Mouse (Mus musculus): Measurements from ENCODE around the gene Pla2g3. TPM values are rescaled to one million over a fixed set of nuclear protein-coding genes. Genes with fewer than 3 reads are reported as not detected.

Pla2g3 gene
- polyA plus RNA-seq (2016; fragmentation: Nextera tagmentation; extraction: Ambion mirVana) = 0.21 and 0.70 TPM in 2 replicates

GRCm38 (mm10) chr11:3487952-3488570, at the start of gene Pla2g3:
Gene Pla2g3 (plus strand): TSS chr11:3488284.
- no peaks in the 10 kb centered on the region for H3K36me3 ChIP-seq
- 28% methylated on average over 11 of the region's 11 CpGs for WGBS
- no peak for DNase-seq (ENCODE audit: low spot score)
- 0 out of 2 replicates have a peak, but pooled peaks cover 3% of the 10 kb centered on the region for H3K27me3 ChIP-seq (ENCODE audit: insufficient read depth, poor library complexity, severe bottlenecking)
- H3K27ac ChIP-seq = no peak within 1 kb of the TSS
- peaks cover 16% of the 10 kb centered on the region for H3K4me1 ChIP-seq
- H3K9me3 ChIP-seq = no peaks in the 10 kb centered on the region
- H3K4me3 ChIP-seq = no peak within 1 kb of the TSS

- H3K4me3 ChIP-seq = no peak overlapping the region
- H3K27me3 ChIP-seq (ENCODE audit: insufficient read depth, poor library complexity, severe bottlenecking) = no peaks in the 10 kb centered on the region
- DNase-seq (ENCODE audit: low spot score) = no peak
- H3K27ac ChIP-seq = no peak overlapping the region
- H3K9me3 ChIP-seq = no peaks in the 10 kb centered on the region
- H3K36me3 ChIP-seq = no peaks in the 10 kb centered on the region
- peaks cover 6% of the 10 kb centered on the region; the same call in 1 of the 2 replicates for H3K4me1 ChIP-seq
These were observed 46.2 kb upstream of the Pla2g3 start for GRCm38 (mm10) chr11:3441696-3442443.

- no peak for DNase-seq (ENCODE audit: low spot score)
- Histone ChIP-seq H3K4me1 (peaks cover 6% of the 10 kb centered on the region; the same call in 1 of the 2 replicates), H3K27ac (no peak overlapping the region), H3K27me3 (ENCODE audit: insufficient read depth, poor library complexity, severe bottlenecking) (no peaks in the 10 kb centered on the region), H3K9me3 (no peaks in the 10 kb centered on the region), H3K36me3 (no peaks in the 10 kb centered on the region), H3K4me3 (no peak overlapping the region)
- WGBS = 65% methylated on average over 4 of the region's 4 CpGs
These were observed 45.4 kb upstream of the Pla2g3 start for GRCm38 (mm10) chr11:3442677-3443076.

- no peak for DNase-seq (ENCODE audit: low spot score)
- Histone ChIP-seq H3K27me3 (ENCODE audit: insufficient read depth, poor library complexity, severe bottlenecking) (no peaks in the 10 kb centered on the region), H3K27ac (no peak overlapping the region), H3K9me3 (no peaks in the 10 kb centered on the region), H3K4me1 (peaks cover 6% of the 10 kb centered on the region; the same call in 1 of the 2 replicates), H3K4me3 (no peak overlapping the region), H3K36me3 (no peaks in the 10 kb centered on the region)
- 90% methylated on average over 2 of the region's 2 CpGs for WGBS
These were observed 45.0 kb upstream of the Pla2g3 start for GRCm38 (mm10) chr11:3443091-3443490.

GRCm38 (mm10) chr11:3444875-3445274, 43.2 kb upstream of the Pla2g3 start:
- H3K9me3 ChIP-seq = no peaks in the 10 kb centered on the region
- H3K4me1 ChIP-seq = peaks cover 6% of the 10 kb centered on the region; the same call in 1 of the 2 replicates
- DNase-seq (ENCODE audit: low spot score) = no peak
- no peaks in the 10 kb centered on the region for H3K36me3 ChIP-seq
- H3K27ac ChIP-seq = no peak overlapping the region
- H3K27me3 ChIP-seq (ENCODE audit: insufficient read depth, poor library complexity, severe bottlenecking) = no peaks in the 10 kb centered on the region
- WGBS = 60% methylated on average over 8 of the region's 8 CpGs
- H3K4me3 ChIP-seq = no peak overlapping the region

- Histone ChIP-seq H3K4me1 (peaks cover 5% of the 10 kb centered on the region), H3K27me3 (ENCODE audit: insufficient read depth, poor library complexity, severe bottlenecking) (no peaks in the 10 kb centered on the region), H3K27ac (peak overlapping the region; percentile 94), H3K36me3 (peaks cover 20% of the 10 kb centered on the region), H3K4me3 (peak overlapping the region; percentile 90), H3K9me3 (no peaks in the 10 kb centered on the region)
- DNase-seq (ENCODE audit: low spot score) = peak; percentile 77
- 1% methylated on average over 20 of the region's 20 CpGs for WGBS
These were observed 36.4 kb upstream of the Pla2g3 start for GRCm38 (mm10) chr11:3451701-3452163.

- H3K9me3 ChIP-seq = no peaks in the 10 kb centered on the region
- peak within 1 kb of the TSS; percentile 90 for H3K4me3 ChIP-seq
- H3K4me1 ChIP-seq = peaks cover 5% of the 10 kb centered on the region
- under 1% methylated on average over 45 of the region's 45 CpGs for WGBS
- peak within 1 kb of the TSS; percentile 94 for H3K27ac ChIP-seq
- peak; percentile 98 for DNase-seq (ENCODE audit: low spot score)
- no peaks in the 10 kb centered on the region for H3K27me3 ChIP-seq (ENCODE audit: insufficient read depth, poor library complexity, severe bottlenecking)
- peaks cover 24% of the 10 kb centered on the region for H3K36me3 ChIP-seq
These were observed 35.9 kb upstream of the Pla2g3 start, which contains the start of gene Rnf185 for GRCm38 (mm10) chr11:3452167-3452639. Gene Rnf185 (minus strand): TSS chr11:3452363.

- H3K27me3 ChIP-seq (ENCODE audit: insufficient read depth, poor library complexity, severe bottlenecking) = no peaks in the 10 kb centered on the region
- DNase-seq (ENCODE audit: low spot score) = peak; percentile 78
- peaks cover 27% of the 10 kb centered on the region for H3K36me3 ChIP-seq
- peak overlapping the region; percentile 94 for H3K27ac ChIP-seq
- peaks cover 5% of the 10 kb centered on the region for H3K4me1 ChIP-seq
- no peaks in the 10 kb centered on the region for H3K9me3 ChIP-seq
- WGBS = 2% methylated on average over 9 of the region's 9 CpGs
- peak overlapping the region; percentile 90 for H3K4me3 ChIP-seq
These were observed 35.3 kb upstream of the Pla2g3 start for GRCm38 (mm10) chr11:3452769-3453168.

- peaks cover 5% of the 10 kb centered on the region for H3K4me1 ChIP-seq
- no peaks in the 10 kb centered on the region for H3K27me3 ChIP-seq (ENCODE audit: insufficient read depth, poor library complexity, severe bottlenecking)
- no peaks in the 10 kb centered on the region for H3K9me3 ChIP-seq
- no peak overlapping the region for H3K27ac ChIP-seq
- H3K4me3 ChIP-seq = peak overlapping the region; percentile 90
- no peak for DNase-seq (ENCODE audit: low spot score)
- peaks cover 27% of the 10 kb centered on the region for H3K36me3 ChIP-seq
- WGBS = 66% methylated on average over 6 of the region's 6 CpGs
These were observed 34.6 kb upstream of the Pla2g3 start for GRCm38 (mm10) chr11:3453467-3453866.

- no peak overlapping the region for H3K4me3 ChIP-seq
- no peak overlapping the region for H3K27ac ChIP-seq
- peaks cover 5% of the 10 kb centered on the region for H3K4me1 ChIP-seq
- no peak for DNase-seq (ENCODE audit: low spot score)
- no peaks in the 10 kb centered on the region for H3K9me3 ChIP-seq
- H3K36me3 ChIP-seq = peaks cover 27% of the 10 kb centered on the region
- WGBS = 92% methylated on average over 3 of the region's 3 CpGs
- no peaks in the 10 kb centered on the region for H3K27me3 ChIP-seq (ENCODE audit: insufficient read depth, poor library complexity, severe bottlenecking)
These were observed 33.6 kb upstream of the Pla2g3 start for GRCm38 (mm10) chr11:3454506-3454905.

GRCm38 (mm10) chr11:3456354-3456753, 31.7 kb upstream of the Pla2g3 start:
- Histone ChIP-seq H3K27me3 (ENCODE audit: insufficient read depth, poor library complexity, severe bottlenecking) (no peaks in the 10 kb centered on the region), H3K4me3 (no peak overlapping the region), H3K36me3 (peaks cover 27% of the 10 kb centered on the region), H3K9me3 (no peaks in the 10 kb centered on the region), H3K27ac (no peak overlapping the region), H3K4me1 (peaks cover 5% of the 10 kb centered on the region)
- peak; percentile 82 for DNase-seq (ENCODE audit: low spot score)
- 27% methylated on average over 1 of the region's 1 CpGs for WGBS

GRCm38 (mm10) chr11:3458428-3459104, 29.5 kb upstream of the Pla2g3 start:
- WGBS = 83% methylated on average over 13 of the region's 13 CpGs
- H3K27ac ChIP-seq = no peak overlapping the region
- DNase-seq (ENCODE audit: low spot score) = no peak
- no peak overlapping the region for H3K4me3 ChIP-seq
- H3K4me1 ChIP-seq = peaks cover under 1% of the 10 kb centered on the region
- peaks cover 27% of the 10 kb centered on the region for H3K36me3 ChIP-seq
- no peaks in the 10 kb centered on the region for H3K27me3 ChIP-seq (ENCODE audit: insufficient read depth, poor library complexity, severe bottlenecking)
- no peaks in the 10 kb centered on the region for H3K9me3 ChIP-seq

GRCm38 (mm10) chr11:3459105-3459468, 29.0 kb upstream of the Pla2g3 start:
- WGBS = 60% methylated on average over 2 of the region's 2 CpGs
- DNase-seq (ENCODE audit: low spot score) = no peak
- H3K36me3 ChIP-seq = peaks cover 24% of the 10 kb centered on the region
- no peaks in the 10 kb centered on the region for H3K9me3 ChIP-seq
- no peak overlapping the region for H3K27ac ChIP-seq
- no peaks in the 10 kb centered on the region for H3K27me3 ChIP-seq (ENCODE audit: insufficient read depth, poor library complexity, severe bottlenecking)
- H3K4me3 ChIP-seq = no peak overlapping the region
- H3K4me1 ChIP-seq = no peaks in the 10 kb centered on the region
